Mouse (Mus musculus) myocyte (in vitro differentiated cells): ENCODE results near the gene Cdk17. TPM values are rescaled to one million over a fixed set of nuclear protein-coding genes. Genes with fewer than 3 reads are reported as not detected.
A peak's percentile ranks its signal among the peaks of the same experiment; 100 is the strongest.

Experiments used
- H3K27me3 ChIP-seq: one replicate; pipeline ENCODE4 v1.6.1; 2011; ENCODE audit not compliant: control insufficient read depth, insufficient read depth, insufficient read length
- H3K36me3 ChIP-seq: one replicate; pipeline ENCODE4 v1.6.1; 2011; ENCODE audit not compliant: control insufficient read depth, insufficient read depth
- H3K4me2 ChIP-seq: one replicate; pipeline ENCODE4 v1.6.1; 2011; ENCODE audit warnings: low read depth, control low read depth
- H3K4me3 ChIP-seq: one replicate; pipeline ENCODE4 v1.5.1; 2011; ENCODE audit warnings: mild to moderate bottlenecking, control low read depth, moderate library complexity
- H3K79me2 ChIP-seq: one replicate; pipeline ENCODE4 v1.6.1; 2011; ENCODE audit not compliant: control insufficient read depth, insufficient read depth
- H3ac ChIP-seq: one replicate; pipeline ENCODE4 v1.6.1; 2011; ENCODE audit not compliant: control insufficient read depth, insufficient read length
- CEBPB ChIP-seq: IDR thresholded peaks from 2 replicates; pipeline ENCODE4 v1.6.1; 2011; ENCODE audit warnings: mild to moderate bottlenecking, moderate library complexity; ENCODE audit not compliant: poor library complexity, insufficient read depth, severe bottlenecking
- E2F4 ChIP-seq: IDR thresholded peaks from one replicate; pipeline ENCODE4 v1.6.1; 2011; ENCODE audit warnings: mild to moderate bottlenecking, control low read depth, moderate library complexity; ENCODE audit not compliant: insufficient read depth
- MAX ChIP-seq: IDR thresholded peaks from one replicate; pipeline ENCODE4 v1.6.1; 2011; ENCODE audit warnings: low read depth, mild to moderate bottlenecking, control low read depth
- MYOD1 ChIP-seq, 3 experiments: IDR thresholded peaks; one replicate each; pipeline ENCODE4 v1.6.1; 2011; ENCODE audit warnings: control low read depth in 2 of 3, low read depth in 2 of 3, mild to moderate bottlenecking in 2 of 3, moderate library complexity in 1 of 3; ENCODE audit not compliant: insufficient read length in 2 of 3, control insufficient read depth in 1 of 3
- MYOG ChIP-seq, 3 experiments: IDR thresholded peaks; one replicate each; pipeline ENCODE4 v1.6.1; 2011; ENCODE audit warnings: control low read depth in 2 of 3, low read depth in 2 of 3, mild to moderate bottlenecking in 2 of 3; ENCODE audit not compliant: insufficient read length in 2 of 3, control insufficient read depth in 1 of 3, insufficient read depth in 1 of 3
- POLR2A ChIP-seq: IDR thresholded peaks from one replicate; pipeline ENCODE4 v1.6.1; 2011; ENCODE audit warnings: low read depth, mild to moderate bottlenecking, control low read depth, moderate library complexity; ENCODE audit not compliant: insufficient read length
- POLR2AphosphoS2 ChIP-seq: IDR thresholded peaks from one replicate; pipeline ENCODE4 v1.6.1; 2011; ENCODE audit warnings: low read depth, control low read depth; ENCODE audit not compliant: insufficient read length
- REST ChIP-seq: IDR thresholded peaks from one replicate; pipeline ENCODE4 v1.6.1; 2011; ENCODE audit warnings: mild to moderate bottlenecking, control low read depth, moderate library complexity; ENCODE audit not compliant: insufficient read depth, insufficient read length
- SRF ChIP-seq: IDR thresholded peaks from one replicate; pipeline ENCODE4 v1.6.1; 2011; ENCODE audit warnings: low read depth; ENCODE audit not compliant: control insufficient read depth, insufficient read length
- TCF12 ChIP-seq: IDR thresholded peaks from one replicate; pipeline ENCODE4 v1.6.1; 2011; ENCODE audit warnings: mild to moderate bottlenecking, control low read depth; ENCODE audit not compliant: poor library complexity, insufficient read depth, severe bottlenecking
- TCF3 ChIP-seq: IDR thresholded peaks from one replicate; pipeline ENCODE4 v1.6.1; 2011; ENCODE audit warnings: low read depth, control low read depth; ENCODE audit not compliant: insufficient read length
- USF1 ChIP-seq: IDR thresholded peaks from one replicate; pipeline ENCODE4 v1.6.1; 2011; ENCODE audit warnings: low read depth, mild to moderate bottlenecking, control low read depth, moderate library complexity
- polyA plus RNA-seq: library from polyadenylated mRNA; unstranded; fragments of >200 nt; fragmentation: generic; extraction: Trizol; gene quantifications from one replicate; pipeline ENCODE4 v1.2.1, GENCODE M21; 2012; ENCODE audit warnings: missing spikeins

Gene Cdk17
- polyA plus RNA-seq, 1 experiment = 11.8 TPM

DNA sequence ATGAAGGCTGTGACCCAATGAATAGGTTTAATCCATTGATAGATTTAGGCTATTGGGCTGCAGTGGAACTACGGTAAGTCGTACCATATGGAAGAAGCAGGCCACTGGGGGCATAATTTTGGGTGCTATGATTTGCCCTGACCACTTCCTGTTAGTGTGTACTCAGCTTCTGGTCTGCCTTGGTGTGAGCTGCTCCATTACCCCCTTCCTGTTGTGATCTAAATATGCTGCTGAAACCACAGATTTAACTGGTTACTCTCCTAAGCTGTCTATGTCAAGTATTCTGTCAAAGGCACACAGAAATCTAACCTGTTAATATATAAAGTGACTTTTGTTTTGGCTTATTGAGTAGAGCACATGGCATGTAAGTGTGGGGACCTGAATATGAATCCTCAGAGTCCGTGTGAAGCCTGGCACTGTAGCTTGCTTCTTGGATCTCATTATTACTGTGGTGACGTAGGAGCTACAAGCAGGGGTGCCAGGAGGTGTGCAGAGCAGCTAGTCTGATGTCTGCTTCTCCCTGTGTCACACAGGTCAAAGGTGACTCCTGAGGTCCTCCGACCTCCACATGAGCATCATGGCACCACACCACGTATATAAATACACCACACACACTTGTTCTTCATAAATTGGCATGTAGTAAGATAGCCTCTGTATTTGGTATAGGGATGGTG is 10.6 kb downstream of the Cdk17 start:
- no peak for TF ChIP-seq E2F4
- no peak for TF ChIP-seq USF1
- TF ChIP-seq CEBPB = no peak
- TF ChIP-seq MYOD1 (IDR thresholded peaks at IDR 0.05; ENCODE audit: control insufficient read depth in 1 of 3, insufficient read length in 2 of 3, low read depth in 2 of 3) = no peak
- TF ChIP-seq MYOG (IDR thresholded peaks at IDR 0.05; ENCODE audit: control insufficient read depth in 1 of 3, insufficient read depth in 1 of 3, insufficient read length in 2 of 3, low read depth in 2 of 3) = no peak
- TF ChIP-seq POLR2A = no peak
- TF ChIP-seq SRF = no peak
- no peak for TF ChIP-seq TCF12
- TF ChIP-seq TCF3 = no peak
- Histone ChIP-seq H3ac (no peak overlapping the region), H3K4me2 (peak overlapping the region; percentile 9), H3K36me3 (no peaks in the 10 kb centered on the region), H3K4me3 (no peak overlapping the region), H3K27me3 (no peaks in the 10 kb centered on the region), H3K79me2 (peaks cover 100% of the 10 kb centered on the region)

GRCm38 (mm10) chr10:93177471-93177870 is 16.8 kb downstream of the Cdk17 start:
- H3K4me2 ChIP-seq = peak overlapping the region; percentile 65
- no peak for TF ChIP-seq POLR2A
- no peak for TF ChIP-seq MYOG (IDR thresholded peaks at IDR 0.05; ENCODE audit: control insufficient read depth in 1 of 3, insufficient read depth in 1 of 3, insufficient read length in 2 of 3, low read depth in 2 of 3)
- TF ChIP-seq POLR2AphosphoS2 = no peak
- TF ChIP-seq REST = no peak
- no peak for TF ChIP-seq SRF
- TF ChIP-seq USF1 = no peak
- no peak for TF ChIP-seq TCF12
- TF ChIP-seq E2F4 = no peak
- TF ChIP-seq MAX = no peak
- no peak for TF ChIP-seq CEBPB
- no peak for TF ChIP-seq MYOD1 (IDR thresholded peaks at IDR 0.05; ENCODE audit: control insufficient read depth in 1 of 3, insufficient read length in 2 of 3, low read depth in 2 of 3)
- no peak for TF ChIP-seq TCF3
- no peak overlapping the region for H3K4me3 ChIP-seq
- peaks cover 100% of the 10 kb centered on the region for H3K79me2 ChIP-seq
- H3K27me3 ChIP-seq = no peaks in the 10 kb centered on the region
- H3ac ChIP-seq = no peak overlapping the region
- no peaks in the 10 kb centered on the region for H3K36me3 ChIP-seq

- Histone ChIP-seq H3K4me2 (peak overlapping the region; percentile 65), H3K4me3 (no peak overlapping the region), H3K36me3 (no peaks in the 10 kb centered on the region), H3K27me3 (no peaks in the 10 kb centered on the region), H3ac (no peak overlapping the region), H3K79me2 (peaks cover 100% of the 10 kb centered on the region)
- no peak for TF ChIP-seq MYOD1 (IDR thresholded peaks at IDR 0.05; ENCODE audit: control insufficient read depth in 1 of 3, insufficient read length in 2 of 3, low read depth in 2 of 3)
- TF ChIP-seq USF1 = no peak
- TF ChIP-seq CEBPB = no peak
- no peak for TF ChIP-seq MYOG (IDR thresholded peaks at IDR 0.05; ENCODE audit: control insufficient read depth in 1 of 3, insufficient read depth in 1 of 3, insufficient read length in 2 of 3, low read depth in 2 of 3)
- no peak for TF ChIP-seq TCF12
- TF ChIP-seq E2F4 = no peak
- no peak for TF ChIP-seq MAX
- no peak for TF ChIP-seq POLR2A
- TF ChIP-seq SRF = no peak
- no peak for TF ChIP-seq TCF3
- no peak for TF ChIP-seq REST
- no peak for TF ChIP-seq POLR2AphosphoS2
Observed at GRCm38 (mm10) chr10:93177874-93178273, 17.2 kb downstream of the Cdk17 start.

DNA sequence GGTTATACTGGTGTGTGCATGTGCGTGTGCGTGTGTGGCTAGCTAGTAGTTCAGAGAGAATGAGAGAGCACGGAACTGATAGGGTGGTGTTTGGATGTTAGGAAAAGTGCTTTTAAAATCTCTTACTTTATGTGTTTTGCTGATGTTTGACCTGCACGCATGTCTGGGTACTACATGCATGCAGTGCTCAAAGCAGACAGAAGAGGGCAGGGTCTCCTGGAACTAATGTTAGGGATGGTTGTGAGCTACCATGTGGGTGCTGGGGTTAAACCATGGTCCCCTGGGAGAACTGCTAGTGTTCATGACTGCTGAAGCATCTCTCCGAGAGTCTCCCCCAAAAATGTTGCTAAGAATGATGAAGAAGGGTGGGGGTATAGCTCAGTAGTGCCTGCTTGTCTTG is 18.0 kb downstream of the Cdk17 start:
- Histone ChIP-seq H3K79me2 (peaks cover 100% of the 10 kb centered on the region), H3K4me3 (no peak overlapping the region), H3ac (no peak overlapping the region), H3K4me2 (no peak overlapping the region), H3K27me3 (no peaks in the 10 kb centered on the region), H3K36me3 (no peaks in the 10 kb centered on the region)
- TF ChIP-seq E2F4 (no peak), POLR2A (no peak), REST (no peak), POLR2AphosphoS2 (no peak), CEBPB (no peak), SRF (no peak), MAX (no peak), TCF3 (no peak), TCF12 (no peak), MYOG (IDR thresholded peaks at IDR 0.05; ENCODE audit: control insufficient read depth in 1 of 3, insufficient read depth in 1 of 3, insufficient read length in 2 of 3, low read depth in 2 of 3) (no peak), USF1 (no peak), MYOD1 (IDR thresholded peaks at IDR 0.05; ENCODE audit: control insufficient read depth in 1 of 3, insufficient read length in 2 of 3, low read depth in 2 of 3) (no peak)
